Mouse (Mus musculus) ovary, postnatal 36 days (tissue): ENCODE results near the gene Haao.
A peak's percentile ranks its signal among the peaks of the same experiment; 100 is the strongest.
"Not testable (repeated sequence)": the region's sequence is repeated elsewhere in the genome, so short reads cannot be mapped to it uniquely, and the experiment has no call there.

Experiments used
- DNase-seq: peaks from one replicate; pipeline ENCODE4 v3.0.0; 2022; ENCODE audit warnings: low spot score, mixed read lengths

Gene Haao

GRCm38 (mm10) chr17:83865366-83865765, 17.6 kb upstream of the Haao start:
- no peak for DNase-seq

DNA sequence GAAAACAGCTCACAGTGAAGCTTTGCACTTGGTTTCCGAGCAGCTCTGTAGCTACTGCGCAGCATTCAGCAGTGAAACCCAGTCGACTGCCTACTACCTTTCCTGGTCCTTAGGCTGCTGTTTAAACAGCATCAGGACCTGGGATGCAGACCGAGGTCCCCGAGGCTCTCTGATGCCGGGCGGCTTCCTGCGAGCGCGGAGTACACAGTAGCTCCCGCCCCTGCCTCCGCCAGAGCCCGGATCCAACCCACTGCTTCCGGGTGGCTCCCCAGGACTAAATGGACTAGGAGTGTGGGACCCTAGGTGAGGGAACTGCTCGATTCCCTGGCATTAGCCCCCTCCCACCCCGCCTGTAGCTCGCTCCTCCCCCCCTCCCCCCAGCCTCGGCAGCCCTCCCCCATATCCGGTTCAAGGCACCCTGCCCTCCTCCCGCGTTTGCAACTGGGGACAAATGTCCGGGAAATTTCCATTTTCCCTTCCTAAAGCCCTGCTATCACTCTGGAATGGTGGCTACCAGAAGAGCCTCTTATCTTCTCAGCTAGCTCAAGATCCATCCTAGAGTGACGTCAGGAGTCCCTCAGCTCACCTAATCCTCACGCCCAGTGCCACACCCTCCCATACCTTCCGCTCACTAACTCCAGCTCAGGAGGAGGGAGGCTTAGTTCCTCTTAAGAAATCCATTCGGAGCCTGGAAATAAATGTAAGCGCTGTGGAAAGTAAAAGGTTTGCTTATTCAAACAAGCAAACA, 14.5 kb upstream of the Haao start:
- peak; percentile 65 for DNase-seq

GRCm38 (mm10) chr17:83861444-83862133, 13.8 kb upstream of the Haao start:
- peak; percentile 97 for DNase-seq

- DNase-seq, result not testable (repeated sequence)
Measured at GRCm38 (mm10) chr17:83860968-83861367, 13.2 kb upstream of the Haao start.

GRCm38 (mm10) chr17:83860224-83860623, 12.5 kb upstream of the Haao start:
- no peak for DNase-seq

DNA sequence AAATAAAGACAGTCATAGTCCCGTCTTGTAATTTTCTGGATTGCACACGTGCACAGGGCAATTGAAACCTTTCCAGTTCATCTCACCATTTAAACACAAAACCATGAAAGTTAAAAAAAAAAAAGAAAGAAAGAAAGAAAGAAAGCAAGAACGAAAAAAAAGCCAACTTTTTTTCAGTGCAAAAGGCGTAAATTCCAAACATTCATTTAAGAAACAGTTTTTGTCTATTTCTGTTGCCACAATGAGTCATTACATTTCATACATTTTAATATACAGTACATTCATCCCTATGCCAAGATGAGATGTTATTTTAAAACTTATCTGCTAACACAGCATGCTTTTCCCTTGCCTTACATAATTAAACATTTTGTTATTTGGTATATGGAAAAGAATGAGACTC, 11.9 kb upstream of the Haao start:
- no peak for DNase-seq

GRCm38 (mm10) chr17:83858413-83858812, 10.7 kb upstream of the Haao start:
- no peak for DNase-seq

- no peak for DNase-seq
Measured at GRCm38 (mm10) chr17:83854284-83854918, 6.6 kb upstream of the Haao start.

- DNase-seq, result no peak
Measured at GRCm38 (mm10) chr17:83853831-83854230, 6.1 kb upstream of the Haao start.

GRCm38 (mm10) chr17:83850864-83851263, 3.1 kb upstream of the Haao start:
- DNase-seq, result no peak

DNA sequence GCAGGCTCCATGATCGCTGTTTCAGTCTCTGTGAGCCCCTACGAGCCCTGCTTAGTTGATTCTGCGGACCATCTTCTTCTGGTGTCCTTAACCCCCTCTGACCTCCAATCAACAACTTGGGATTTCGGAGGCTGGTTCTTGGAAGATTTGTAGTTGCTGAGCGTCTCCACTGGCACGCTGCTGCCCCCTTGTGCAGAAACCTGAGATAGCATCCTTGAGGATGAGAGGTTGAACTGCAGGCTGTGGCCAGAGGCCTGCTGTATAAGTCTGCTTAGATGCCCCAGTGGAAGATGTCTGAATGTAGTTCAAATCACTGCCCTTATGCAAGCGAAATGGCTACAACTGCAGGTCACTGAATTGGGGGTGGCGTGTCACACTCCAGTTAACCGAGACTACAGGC, 2.7 kb upstream of the Haao start:
- DNase-seq, result peak; percentile 84

- DNase-seq, result no peak
Measured at GRCm38 (mm10) chr17:83849717-83850116, 2.0 kb upstream of the Haao start.

DNA sequence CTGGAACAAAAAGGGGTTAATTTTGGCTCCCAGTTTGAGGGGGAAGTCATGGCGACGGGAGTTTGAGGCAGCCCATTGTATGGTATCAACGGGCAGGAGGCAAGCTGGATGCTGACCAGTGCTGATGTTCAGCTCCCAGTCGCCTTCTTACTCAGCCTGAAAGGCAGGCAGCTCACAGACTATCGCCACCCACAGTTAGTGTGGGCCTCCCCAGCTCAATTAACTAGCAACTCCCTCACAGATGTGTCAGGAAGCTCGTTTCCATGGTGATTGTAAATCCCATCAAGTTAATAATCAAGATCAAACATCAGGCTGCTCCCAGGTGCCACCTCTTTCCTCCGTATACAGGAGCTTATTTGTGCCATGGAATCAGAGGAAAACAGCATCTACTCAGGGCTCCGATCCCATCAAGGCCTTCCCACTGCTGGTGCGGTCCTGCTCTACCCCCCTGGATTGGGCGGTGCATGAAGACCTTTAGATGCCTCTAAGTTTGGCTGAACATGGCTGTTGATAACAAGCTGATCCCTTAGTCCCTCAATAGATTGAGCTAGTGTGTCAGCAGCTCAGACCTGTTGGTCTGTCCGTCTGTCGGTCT, 1.4 kb upstream of the Haao start:
- no peak for DNase-seq

DNA sequence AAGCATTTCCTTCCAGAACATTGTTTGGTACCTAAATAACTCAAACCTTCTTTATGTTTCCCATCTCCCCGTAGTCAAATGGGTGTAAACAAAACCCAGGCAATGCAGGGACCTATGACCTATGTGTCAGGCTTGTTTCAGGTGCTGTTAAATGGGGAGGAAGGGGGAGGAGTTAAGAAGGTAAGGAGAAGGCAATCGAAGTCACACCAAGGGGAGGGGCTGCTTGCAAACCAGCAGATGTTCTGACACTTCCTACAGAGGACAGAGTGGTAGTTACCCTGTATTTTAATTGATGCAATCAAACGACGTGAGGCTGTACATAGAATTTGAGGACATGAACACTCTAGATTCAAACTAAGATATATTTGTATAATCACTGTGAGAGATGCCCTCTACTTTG, 719 bp upstream of the Haao start:
- no peak for DNase-seq

GRCm38 (mm10) chr17:83847100-83847499, 663 bp downstream of the Haao start:
- no peak for DNase-seq

DNA sequence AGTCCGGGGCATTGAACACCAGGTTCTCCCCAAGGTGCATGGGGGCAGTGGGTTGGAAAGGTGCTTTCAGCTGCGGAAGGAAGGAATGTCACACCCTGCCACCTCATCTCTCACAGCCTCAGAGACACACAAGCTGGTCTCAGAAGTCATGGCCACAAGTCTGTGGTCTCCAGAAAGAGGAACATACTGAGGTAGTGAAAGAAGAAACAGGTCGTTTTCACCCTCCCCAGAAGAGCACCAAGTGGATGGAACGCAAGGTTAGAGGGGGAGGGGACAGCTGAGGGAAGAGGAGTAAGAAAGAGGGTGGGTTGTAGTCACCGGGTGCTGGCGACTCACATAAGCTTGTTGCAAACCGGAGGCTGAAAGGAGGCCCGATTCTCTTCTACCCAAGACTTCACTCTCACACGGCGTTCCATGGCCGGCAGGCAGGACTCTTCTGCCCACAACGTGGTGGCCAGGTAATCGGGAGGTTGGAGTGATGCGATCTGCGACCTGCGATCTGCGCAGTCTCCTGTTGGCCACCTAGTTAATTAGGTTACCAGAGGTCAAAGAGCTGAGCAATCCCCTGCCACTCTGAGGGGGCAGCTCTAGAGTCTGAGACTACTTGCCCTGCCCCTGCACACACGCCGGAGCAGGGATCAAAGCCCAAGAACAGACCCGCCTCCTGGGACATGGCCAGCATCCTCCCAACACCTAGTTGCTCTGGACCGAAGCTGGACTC, 1.3 kb downstream of the Haao start:
- no peak for DNase-seq

DNA sequence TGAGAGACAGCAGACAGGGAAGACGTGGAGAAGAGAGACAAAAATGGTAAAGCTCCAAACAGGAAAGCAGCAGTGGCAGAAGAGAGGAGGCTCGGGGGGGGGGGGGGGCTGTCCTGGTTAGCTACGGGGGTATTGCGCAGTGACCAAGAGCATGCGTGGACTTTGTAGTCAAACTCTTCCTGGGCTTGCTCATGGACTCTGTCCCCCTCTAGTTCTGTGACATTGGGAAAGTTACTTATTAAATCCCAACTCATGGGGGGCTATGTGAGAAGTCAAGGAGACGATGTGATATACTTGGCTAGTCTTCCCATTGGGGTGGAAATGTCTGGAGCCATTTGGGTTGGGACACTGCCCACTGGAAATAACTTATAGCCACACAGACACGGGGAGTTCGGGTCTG, 2.2 kb downstream of the Haao start:
- DNase-seq, result no peak

- peak; percentile 42 for DNase-seq
Measured at GRCm38 (mm10) chr17:83843780-83844179, 4.0 kb downstream of the Haao start.

DNA sequence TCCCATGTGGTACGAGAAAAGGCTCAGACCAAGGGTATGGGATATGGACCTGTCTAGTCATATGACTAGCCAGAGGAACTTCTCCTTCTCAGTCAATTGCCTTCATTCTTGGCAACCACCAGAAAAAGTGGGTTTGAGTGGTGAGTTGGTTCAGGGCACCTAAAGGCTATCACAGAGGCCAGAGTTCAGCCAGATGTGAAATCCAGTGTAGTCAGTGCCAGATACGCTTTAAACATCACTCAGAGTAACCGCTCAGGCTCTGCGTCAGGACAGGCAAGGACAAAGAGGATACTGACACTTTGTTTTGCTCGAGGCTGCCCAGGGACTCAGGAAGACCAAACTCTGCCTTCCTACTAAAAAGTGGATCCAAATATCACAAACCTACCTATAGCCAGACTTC, 6.8 kb downstream of the Haao start:
- no peak for DNase-seq

DNA sequence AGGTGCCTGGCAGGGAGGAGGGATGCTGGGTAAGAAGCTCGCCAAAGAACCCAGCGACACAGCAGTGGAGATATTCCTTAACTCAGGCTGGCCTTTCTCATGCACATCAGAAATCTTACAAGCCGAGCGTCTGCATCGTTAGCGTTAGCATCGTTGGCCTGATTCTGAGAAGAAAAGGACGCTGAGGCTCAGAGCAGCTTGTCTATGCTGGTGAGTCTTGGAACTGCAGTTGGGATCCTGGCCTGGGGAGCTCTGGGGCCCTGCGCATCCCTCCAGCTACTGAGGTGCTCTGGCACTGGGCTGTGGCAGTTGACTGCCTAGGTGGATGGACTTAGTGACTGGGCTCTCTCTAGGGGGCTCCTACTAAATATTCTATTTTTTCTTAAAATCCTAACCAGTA, 8.6 kb downstream of the Haao start:
- no peak for DNase-seq

DNA sequence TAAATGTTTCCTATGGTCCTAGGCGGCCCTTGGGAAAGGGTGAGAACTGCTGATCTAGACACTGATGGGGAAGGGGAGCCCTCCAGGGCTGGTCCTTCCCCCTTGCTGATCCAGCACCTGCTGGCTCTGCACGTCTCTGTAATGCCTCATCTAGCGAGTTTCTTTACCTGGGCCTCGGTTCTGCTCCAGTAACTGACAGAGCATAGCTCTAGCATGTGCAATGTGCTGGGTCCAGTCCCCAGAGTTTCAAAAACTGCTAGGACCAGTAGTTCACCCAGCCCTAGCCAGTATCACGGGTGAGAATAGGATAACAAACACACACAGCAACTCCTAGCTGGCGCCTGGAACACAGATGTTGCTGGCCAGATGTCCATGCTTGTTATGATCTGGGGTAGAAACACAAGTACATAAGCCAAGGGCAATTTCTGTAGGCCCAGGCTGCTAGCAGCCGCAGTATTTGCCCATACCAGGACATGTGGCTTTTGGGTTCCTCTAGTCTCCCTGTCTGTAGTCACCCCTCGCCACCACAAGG, 10.0 kb downstream of the Haao start:
- DNase-seq, result no peak

DNA sequence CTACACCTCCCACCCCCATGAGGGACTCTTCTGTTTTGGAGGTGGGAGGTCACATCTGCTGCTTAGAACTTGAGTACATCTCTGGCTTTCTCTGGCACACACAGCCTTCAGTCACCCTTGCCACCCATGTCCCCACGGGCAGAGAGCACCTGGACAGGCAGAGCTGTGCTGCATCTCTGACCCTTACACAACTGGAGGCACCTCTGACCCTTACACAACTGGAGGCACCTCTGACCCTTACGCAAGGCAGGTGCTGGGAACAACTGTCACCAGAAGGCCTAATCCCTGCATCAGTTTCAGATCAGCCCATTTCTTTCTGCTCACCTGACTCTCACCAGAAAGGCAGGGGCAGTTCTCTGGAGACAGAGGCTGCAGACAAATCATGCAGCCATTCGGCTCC, 11.7 kb downstream of the Haao start:
- DNase-seq, result no peak
